Mouse (Mus musculus) liver, postnatal 0 days (tissue): ENCODE data around the gene Slc28a1. TPM values are rescaled to one million over a fixed set of nuclear protein-coding genes. Genes with fewer than 3 reads are reported as not detected.
"Not testable (repeated sequence)": the region's sequence is repeated elsewhere in the genome, so short reads cannot be mapped to it uniquely, and the experiment has no call there.

ENCODE experiments used
- ATAC-seq: fragments of 200-750 bp; cut with Nextera tagmentation; 2 replicates; pipeline ENCODE4 v1.8.0; 2017; ENCODE audit warnings: mild to moderate bottlenecking, moderate library complexity
- DNase-seq: peaks from one replicate; pipeline ENCODE4 v3.0.0-alpha.2; 2016
- H3K27ac ChIP-seq: fragments of 300-500 bp; sonication (generic); 2 replicates; pipeline ENCODE4 v1.5.1; 2014; ENCODE audit warnings: antibody characterized with exemption, moderate library complexity, mild to moderate bottlenecking, low read depth
- H3K27me3 ChIP-seq: fragments of 300-500 bp; sonication (generic); 2 replicates; pipeline ENCODE4 v1.6.1; 2014; ENCODE audit warnings: low read length, control low read depth, mixed read lengths; ENCODE audit not compliant: insufficient read depth
- H3K36me3 ChIP-seq: fragments of 300-500 bp; sonication (generic); replicated peaks from 2 replicates; pipeline ENCODE4 v1.6.1; 2014; ENCODE audit warnings: mild to moderate bottlenecking, control low read depth, low read length, moderate library complexity, mixed read lengths; ENCODE audit not compliant: insufficient read depth
- H3K4me1 ChIP-seq: fragments of 300-500 bp; sonication (generic); 2 replicates; pipeline ENCODE4 v1.6.1; 2014; ENCODE audit warnings: antibody characterized with exemption, mild to moderate bottlenecking, control low read depth; ENCODE audit not compliant: insufficient read depth
- H3K4me2 ChIP-seq: fragments of 300-500 bp; sonication (generic); 2 replicates; pipeline ENCODE4 v1.6.1; 2014; ENCODE audit warnings: low read depth, mild to moderate bottlenecking, low read length, moderate library complexity, mixed read lengths
- H3K4me3 ChIP-seq: fragments of 300-500 bp; sonication (generic); 2 replicates; pipeline ENCODE4 v1.5.1; 2014; ENCODE audit warnings: low read depth, low read length
- H3K9ac ChIP-seq: fragments of 300-500 bp; sonication (generic); replicated peaks from 2 replicates; pipeline ENCODE4 v1.6.1; 2014; ENCODE audit warnings: mild to moderate bottlenecking, moderate library complexity
- H3K9me3 ChIP-seq: fragments of 300-500 bp; sonication (generic); 2 replicates; pipeline ENCODE4 v1.6.1; 2016; ENCODE audit warnings: mild to moderate bottlenecking, control low read depth, low read length, mixed read lengths
- CTCF ChIP-seq: sonication (generic); IDR thresholded peaks from 2 replicates; pipeline ENCODE4 v1.5.1; 2016; ENCODE audit warnings: antibody characterized with exemption, low read depth
- EP300 ChIP-seq: IDR thresholded peaks from 2 replicates; pipeline ENCODE4 v1.6.1; 2016; ENCODE audit warnings: antibody characterized with exemption, low read depth, mild to moderate bottlenecking
- WGBS: fragments of 180-500 bp; shearing (Covaris S2); extraction: QIAGEN DNeasy Blood & Tissue Kit; methylation state at CpG from one replicate; pipeline ENCODE4 v1.1.7; 2014; ENCODE audit not compliant: insufficient replicate concordance; 5-methylcytosine and 5-hydroxymethylcytosine counted together
- polyA plus RNA-seq: library from polyadenylated mRNA; unstranded; fragments of >200 nt; fragmentation: Nextera tagmentation; extraction: Ambion mirVana; gene quantifications from 2 replicates; pipeline ENCODE4 v1.2.1, GENCODE M21; 2015

Gene Slc28a1
- polyA plus RNA-seq, 1 experiment from 2014 or later = 0.11 TPM

DNA sequence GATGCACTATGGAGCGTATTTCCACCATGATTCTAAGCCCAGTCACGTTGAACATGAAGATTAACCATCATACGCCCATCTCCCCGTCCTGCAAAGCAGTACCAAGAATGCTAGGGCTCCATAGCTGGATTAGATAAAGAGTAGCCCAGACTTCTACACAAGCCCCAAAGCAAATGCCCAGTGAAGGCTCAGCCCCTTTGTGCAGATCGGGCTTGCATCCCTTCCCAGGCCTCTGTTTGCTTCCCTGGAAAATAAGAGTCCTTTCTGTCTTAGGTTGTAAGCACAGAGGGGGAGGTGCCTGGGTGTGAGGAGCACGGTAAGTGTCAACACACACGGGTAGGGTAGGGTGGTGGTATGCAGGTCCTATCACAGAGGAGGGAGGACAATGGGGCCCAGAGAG, 38.2 kb downstream of the Slc28a1 start:
- no peaks in the 10 kb centered on the region; the same call in 1 of the 2 replicates for H3K9me3 ChIP-seq
- no peak for TF ChIP-seq EP300
- no peak for TF ChIP-seq CTCF
- 74% methylated on average over 7 of the region's 7 CpGs for WGBS
- H3K27ac ChIP-seq = no peak overlapping the region
- no peaks in the 10 kb centered on the region for H3K36me3 ChIP-seq
- no peak overlapping the region for H3K4me2 ChIP-seq
- no peak overlapping the region for H3K9ac ChIP-seq
- no peaks in the 10 kb centered on the region for H3K27me3 ChIP-seq
- 0 out of 2 replicates have a peak, but pooled peaks cover 5% of the 10 kb centered on the region for H3K4me1 ChIP-seq
- ATAC-seq (no peak), DNase-seq (no peak)
- H3K4me3 ChIP-seq = no peak overlapping the region

DNA sequence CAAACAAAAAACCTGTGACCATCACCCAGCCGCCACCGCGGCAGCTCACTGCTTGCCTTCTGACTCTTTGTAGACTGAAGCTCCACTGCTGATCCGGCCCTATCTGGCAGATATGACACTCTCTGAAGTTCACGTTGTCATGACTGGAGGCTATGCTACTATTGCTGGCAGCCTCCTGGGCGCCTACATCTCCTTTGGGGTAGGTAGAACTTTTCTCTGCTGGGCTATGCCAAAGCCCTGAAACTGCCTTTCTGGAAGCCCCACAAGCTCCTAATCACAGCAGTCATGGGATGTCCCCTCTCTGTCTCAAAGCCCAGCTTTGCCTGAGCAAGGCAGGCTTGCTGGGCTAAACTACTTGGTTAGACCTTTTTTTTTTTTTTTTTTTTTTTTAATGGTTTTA, 38.7 kb downstream of the Slc28a1 start:
- Histone ChIP-seq H3K4me1 (0 out of 2 replicates have a peak, but pooled peaks cover 5% of the 10 kb centered on the region), H3K36me3 (no peaks in the 10 kb centered on the region), H3K4me2 (no peak overlapping the region), H3K9ac (no peak overlapping the region), H3K4me3 (no peak overlapping the region), H3K9me3 (no peaks in the 10 kb centered on the region; the same call in 1 of the 2 replicates), H3K27me3 (no peaks in the 10 kb centered on the region), H3K27ac (no peak overlapping the region)
- TF ChIP-seq CTCF (no peak), EP300 (no peak)
- WGBS = 76% methylated on average over 6 of the region's 6 CpGs
- DNase-seq = no peak
- no peak for ATAC-seq

DNA sequence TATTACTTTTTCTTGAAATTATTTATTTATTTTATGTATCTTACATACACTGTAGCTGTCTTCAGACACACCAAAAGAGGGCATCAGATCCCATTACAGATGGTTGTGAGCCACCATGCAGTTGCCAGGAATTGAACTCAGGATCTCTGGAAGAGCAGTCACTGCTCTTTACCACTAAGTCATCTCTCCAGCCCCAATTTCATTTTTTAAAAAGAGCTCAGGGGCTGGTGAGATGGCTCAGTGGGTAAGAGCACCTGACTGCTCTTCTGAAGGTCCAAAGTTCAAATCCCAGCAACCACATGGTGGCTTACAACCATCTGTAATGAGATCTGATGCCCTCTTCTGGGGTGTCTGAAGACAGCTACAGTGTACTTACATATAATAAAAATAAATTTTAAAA, 39.6 kb downstream of the Slc28a1 start:
- DNase-seq, H3K36me3 ChIP-seq, H3K27me3 ChIP-seq, H3K9ac ChIP-seq, H3K9me3 ChIP-seq, H3K4me3 ChIP-seq, ATAC-seq, H3K4me2 ChIP-seq, H3K27ac ChIP-seq, H3K4me1 ChIP-seq: not testable (repeated sequence)

DNA sequence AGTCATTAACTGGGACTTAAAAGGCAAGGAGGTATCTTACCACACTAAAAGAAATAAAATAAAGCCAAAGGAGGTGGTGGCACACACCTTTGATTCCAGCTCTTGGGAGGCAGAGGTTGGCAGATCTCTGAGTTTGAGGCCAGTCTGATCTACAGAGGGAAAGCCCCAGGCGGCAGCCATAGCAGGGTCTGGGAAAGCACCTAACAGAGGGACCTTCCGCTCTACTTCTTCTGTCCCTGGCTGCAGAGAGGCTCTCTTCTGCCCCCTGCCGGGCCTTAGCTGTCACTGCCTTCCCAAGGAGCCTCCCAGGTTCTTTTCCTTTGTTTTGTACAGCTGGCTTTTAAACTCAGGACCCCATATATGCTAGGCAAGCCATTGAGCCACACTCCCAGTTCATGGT, 40.4 kb downstream of the Slc28a1 start:
- WGBS = 4% methylated on average over 3 of the region's 3 CpGs
- Histone ChIP-seq H3K4me1 (0 out of 2 replicates have a peak, but pooled peaks cover 4% of the 10 kb centered on the region), H3K9ac (no peak overlapping the region), H3K4me2 (no peak overlapping the region), H3K27ac (no peak overlapping the region), H3K27me3 (no peaks in the 10 kb centered on the region), H3K9me3 (no peaks in the 10 kb centered on the region; the same call in 1 of the 2 replicates), H3K36me3 (no peaks in the 10 kb centered on the region), H3K4me3 (no peak overlapping the region)
- TF ChIP-seq EP300 = no peak
- TF ChIP-seq CTCF = peak; percentile 93
- ATAC-seq (peak; percentile 78), DNase-seq (peak; percentile 67)

DNA sequence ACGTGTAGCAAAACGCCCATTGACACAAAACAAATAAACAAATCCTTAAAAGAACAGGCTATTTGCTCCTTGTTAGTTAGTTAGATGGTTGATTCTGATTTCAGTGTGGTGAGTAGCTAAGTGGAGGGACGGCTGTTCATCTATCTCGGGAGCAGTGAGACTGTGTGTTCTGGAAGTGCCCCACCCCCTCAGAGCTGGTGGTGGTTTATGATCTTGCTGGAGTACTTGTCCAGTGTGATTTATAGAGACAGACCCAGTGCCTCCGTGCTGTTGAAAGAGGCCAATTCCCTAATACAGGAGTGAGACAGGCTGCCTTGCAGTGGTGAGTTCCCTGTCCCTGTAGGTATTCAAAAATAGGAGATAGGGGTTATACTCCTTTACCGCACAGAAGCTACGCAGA, 44.3 kb downstream of the Slc28a1 start:
- TF ChIP-seq EP300 (no peak), CTCF (no peak)
- H3K4me1 ChIP-seq = 0 out of 2 replicates have a peak, but pooled peaks cover 3% of the 10 kb centered on the region
- H3K27me3 ChIP-seq = no peaks in the 10 kb centered on the region
- no peaks in the 10 kb centered on the region for H3K36me3 ChIP-seq
- no peak overlapping the region for H3K4me3 ChIP-seq
- no peaks in the 10 kb centered on the region for H3K9me3 ChIP-seq
- no peak for DNase-seq
- no peak for ATAC-seq
- no peak overlapping the region for H3K4me2 ChIP-seq
- WGBS = 55% methylated on average over 7 of the region's 7 CpGs
- H3K27ac ChIP-seq = no peak overlapping the region
- no peak overlapping the region for H3K9ac ChIP-seq

DNA sequence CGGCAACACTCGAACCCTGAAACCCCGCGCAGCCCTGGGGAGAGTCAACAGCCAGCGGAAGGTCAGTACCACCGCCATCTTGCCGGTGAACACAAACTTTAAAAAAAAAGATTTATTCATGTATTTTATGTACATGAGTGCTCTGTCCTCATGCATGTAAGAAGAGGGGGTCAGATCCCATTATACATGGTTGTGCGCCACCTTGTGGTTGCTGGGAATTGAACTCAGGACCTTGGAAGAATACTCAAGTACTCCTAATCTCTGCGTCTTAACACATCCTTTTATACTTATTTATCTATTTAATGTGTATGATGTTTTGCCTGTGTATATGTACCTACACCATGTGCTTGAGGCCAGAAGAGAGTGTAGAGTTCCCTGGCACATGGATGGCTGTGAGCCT, 47.1 kb downstream of the Slc28a1 start:
- Histone ChIP-seq H3K4me1 (no peaks in the 10 kb centered on the region), H3K4me2 (no peak overlapping the region), H3K36me3 (no peaks in the 10 kb centered on the region), H3K9me3 (no peaks in the 10 kb centered on the region), H3K9ac (no peak overlapping the region), H3K4me3 (no peak overlapping the region), H3K27me3 (no peaks in the 10 kb centered on the region), H3K27ac (no peak overlapping the region)
- WGBS = 66% methylated on average over 9 of the region's 9 CpGs
- TF ChIP-seq CTCF (peak; percentile 63), EP300 (no peak)
- no peak for ATAC-seq
- DNase-seq = peak; percentile 59

DNA sequence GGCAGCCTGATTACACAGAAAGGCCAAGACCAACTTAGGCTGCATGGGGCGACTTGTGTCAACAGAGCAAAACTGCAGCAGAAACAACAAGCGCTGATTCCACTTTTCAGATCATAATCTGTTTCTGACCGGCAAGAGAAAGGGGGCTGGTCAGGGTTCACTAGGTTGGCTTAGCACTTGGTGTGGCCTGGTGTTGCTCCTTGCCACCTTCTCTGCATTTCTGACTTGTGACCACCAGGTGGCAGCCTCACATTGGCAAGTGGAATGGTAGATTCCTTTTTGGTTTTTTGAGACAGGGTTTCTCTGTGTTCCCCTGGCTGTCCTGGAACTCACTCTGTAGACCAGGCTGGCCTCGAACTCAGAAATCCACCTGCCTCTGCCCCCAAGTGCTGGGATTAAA, 47.7 kb downstream of the Slc28a1 start:
- Histone ChIP-seq H3K36me3 (no peaks in the 10 kb centered on the region), H3K4me1 (no peaks in the 10 kb centered on the region), H3K4me2 (no peak overlapping the region), H3K9me3 (no peaks in the 10 kb centered on the region), H3K27ac (no peak overlapping the region), H3K9ac (no peak overlapping the region), H3K4me3 (no peak overlapping the region), H3K27me3 (no peaks in the 10 kb centered on the region)
- peak; percentile 82 for DNase-seq
- peak; percentile 36; the same call in 1 of the 2 replicates for ATAC-seq
- 35% methylated on average over 4 of the region's 4 CpGs for WGBS
- TF ChIP-seq CTCF = peak; percentile 90
- TF ChIP-seq EP300 = no peak
